Mouse (Mus musculus) right cerebral cortex, postnatal 10 days (tissue): ENCODE results near the gene Hapln4.

ENCODE experiments used
- DNase-seq, 2 experiments: peaks; one replicate each; pipeline ENCODE4 v3.0.0; 2021; ENCODE audit warnings: low spot score in 2 of 2

Hapln4 gene

GRCm38 (mm10) chr8:70099276-70099675, 16.0 kb downstream of the Hapln4 start:
- DNase-seq: no peak

GRCm38 (mm10) chr8:70100241-70100640, 17.0 kb downstream of the Hapln4 start:
- no peak for DNase-seq

GRCm38 (mm10) chr8:70104506-70104905, 21.2 kb downstream of the Hapln4 start:
- peak; percentile 51 to 52 for DNase-seq

- DNase-seq: no peak
Measured at GRCm38 (mm10) chr8:70104922-70105321, 21.7 kb downstream of the Hapln4 start.

- no peak for DNase-seq
Measured at GRCm38 (mm10) chr8:70110451-70110850, 27.2 kb downstream of the Hapln4 start.

GRCm38 (mm10) chr8:70111192-70111795, 28.0 kb downstream of the Hapln4 start:
- DNase-seq: no peak

GRCm38 (mm10) chr8:70112401-70113016, 29.3 kb downstream of the Hapln4 start:
- DNase-seq: peak in 1 of 2 experiments; percentile 49

- no peak for DNase-seq
Measured at GRCm38 (mm10) chr8:70114488-70114887, 31.2 kb downstream of the Hapln4 start.

GRCm38 (mm10) chr8:70114892-70115291, 31.6 kb downstream of the Hapln4 start:
- no peak for DNase-seq

- DNase-seq: no peak
Measured at GRCm38 (mm10) chr8:70117611-70118010, 34.4 kb downstream of the Hapln4 start.

GRCm38 (mm10) chr8:70118726-70119700, 35.8 kb downstream of the Hapln4 start:
- DNase-seq: peak; percentile 86 to 92

GRCm38 (mm10) chr8:70120667-70121066, 37.4 kb downstream of the Hapln4 start, which contains the start of gene Ncan:
Gene Ncan (minus strand): TSS chr8:70120873.
- DNase-seq: peak; percentile 95 to 97

GRCm38 (mm10) chr8:70122863-70123262, 39.6 kb downstream of the Hapln4 start:
- DNase-seq: no peak

- DNase-seq: no peak
Measured at GRCm38 (mm10) chr8:70124992-70125391, 41.7 kb downstream of the Hapln4 start.

GRCm38 (mm10) chr8:70128435-70128834, 45.2 kb downstream of the Hapln4 start:
- peak; percentile 85 to 87 for DNase-seq

GRCm38 (mm10) chr8:70129309-70129952, 46.2 kb downstream of the Hapln4 start:
- peak; percentile 91 to 93 for DNase-seq

- DNase-seq: no peak
Measured at GRCm38 (mm10) chr8:70130066-70130465, 46.8 kb downstream of the Hapln4 start.

GRCm38 (mm10) chr8:70131166-70131883, 48.1 kb downstream of the Hapln4 start, which contains the start of gene Nr2c2ap:
Gene Nr2c2ap (plus strand): TSS chr8:70131333.
- peak; percentile 87 to 90 for DNase-seq

- DNase-seq: no peak
Measured at GRCm38 (mm10) chr8:70134086-70134485, 50.8 kb downstream of the Hapln4 start.

GRCm38 (mm10) chr8:70134931-70135330, 51.7 kb downstream of the Hapln4 start:
- DNase-seq: no peak

GRCm38 (mm10) chr8:70136591-70136990, 53.3 kb downstream of the Hapln4 start:
- no peak for DNase-seq
